Mouse (Mus musculus) urinary bladder, adult 18-20 months (tissue): ENCODE results near the gene Dlgap3.
A peak's percentile ranks its signal among the peaks of the same experiment; 100 is the strongest.

ENCODE experiments used
- DNase-seq, 2 experiments: peaks; one replicate each; pipeline ENCODE4 v3.0.0; 2022; ENCODE audit warnings: low spot score in 2 of 2, mixed read lengths in 2 of 2

The Dlgap3 gene

GRCm38 (mm10) chr4:127215799-127216198 is 46.8 kb downstream of the Dlgap3 start:
- DNase-seq: no peak

DNA sequence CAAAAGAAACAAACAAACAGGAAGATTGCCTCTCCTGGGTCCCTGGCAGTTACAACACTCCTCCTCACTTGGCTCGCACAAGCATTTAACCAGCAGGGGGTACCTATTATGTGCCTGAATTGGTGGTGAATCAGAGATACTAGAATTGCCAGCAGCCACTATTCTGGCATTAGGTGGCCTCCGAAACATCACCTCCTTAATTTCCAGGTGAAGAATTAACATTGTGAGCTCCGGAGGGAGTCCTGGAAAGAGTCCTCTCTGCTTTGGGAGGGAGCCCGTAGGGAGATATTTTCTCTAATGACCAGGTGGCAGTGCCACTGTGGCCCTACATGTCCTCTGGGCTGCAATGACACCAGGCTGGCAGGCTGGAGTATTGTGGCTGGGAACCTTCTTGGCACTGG is 47.2 kb downstream of the Dlgap3 start:
- no peak for DNase-seq

DNA sequence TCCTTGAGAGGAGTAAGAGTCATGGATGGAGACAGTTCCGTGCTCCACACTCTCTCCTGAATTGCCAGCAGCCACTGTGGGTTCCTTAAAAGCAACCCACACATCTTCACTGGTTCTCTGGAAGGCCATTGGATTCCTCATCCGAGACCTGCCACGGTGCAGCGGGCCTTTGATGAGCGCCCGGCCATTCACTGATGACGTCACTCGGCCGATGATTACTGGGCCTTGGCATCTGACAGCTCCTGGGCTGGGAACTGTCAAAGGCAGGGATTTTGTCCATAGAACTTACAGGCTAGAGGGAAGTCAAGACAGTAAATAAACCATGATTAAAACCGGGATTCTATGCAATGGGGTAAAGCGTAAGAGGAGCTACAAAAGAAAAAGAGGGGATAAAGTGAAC is 48.0 kb downstream of the Dlgap3 start:
- DNase-seq: no peak

DNA sequence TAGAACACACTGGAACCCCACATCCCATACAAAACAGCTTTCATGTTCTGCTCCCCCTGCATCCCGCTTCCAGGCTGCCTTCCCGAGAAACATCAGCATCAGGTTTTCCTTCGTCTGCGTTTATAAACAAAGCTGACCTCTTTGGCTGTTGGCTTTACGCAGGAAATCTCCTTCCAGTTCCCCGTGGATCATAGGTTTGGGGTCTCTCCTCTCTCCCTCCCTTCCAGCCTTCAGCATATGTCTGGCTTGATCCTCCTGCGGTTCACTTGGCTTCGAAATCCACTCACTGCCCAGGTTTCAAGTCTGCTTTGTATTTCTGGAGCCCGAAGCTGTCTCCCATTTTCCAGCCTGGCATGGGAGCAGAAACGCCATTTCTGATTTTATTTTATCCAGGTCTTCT is 54.3 kb downstream of the Dlgap3 start:
- DNase-seq: no peak

DNA sequence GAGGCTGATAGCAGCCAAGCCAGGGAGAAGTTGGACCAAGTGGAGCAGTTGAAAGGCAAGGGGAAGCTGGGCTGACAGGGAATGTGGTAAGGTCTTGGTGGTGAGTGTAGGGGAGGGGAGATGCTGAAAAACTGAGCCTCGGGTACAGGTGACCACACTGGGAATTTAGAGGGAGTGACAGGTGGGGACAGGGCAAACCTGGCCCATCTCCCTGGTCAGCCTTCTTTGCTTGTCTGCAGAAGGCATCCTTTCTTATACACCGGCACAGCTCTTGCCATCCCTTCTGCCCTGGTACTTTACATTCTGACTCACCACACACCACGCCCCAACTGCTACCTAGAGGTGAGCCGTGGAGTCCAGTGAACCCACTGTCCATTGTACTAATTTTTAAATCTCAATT is 54.8 kb downstream of the Dlgap3 start:
- DNase-seq: no peak

GRCm38 (mm10) chr4:127224444-127225100 is 55.6 kb downstream of the Dlgap3 start:
- no peak for DNase-seq

DNA sequence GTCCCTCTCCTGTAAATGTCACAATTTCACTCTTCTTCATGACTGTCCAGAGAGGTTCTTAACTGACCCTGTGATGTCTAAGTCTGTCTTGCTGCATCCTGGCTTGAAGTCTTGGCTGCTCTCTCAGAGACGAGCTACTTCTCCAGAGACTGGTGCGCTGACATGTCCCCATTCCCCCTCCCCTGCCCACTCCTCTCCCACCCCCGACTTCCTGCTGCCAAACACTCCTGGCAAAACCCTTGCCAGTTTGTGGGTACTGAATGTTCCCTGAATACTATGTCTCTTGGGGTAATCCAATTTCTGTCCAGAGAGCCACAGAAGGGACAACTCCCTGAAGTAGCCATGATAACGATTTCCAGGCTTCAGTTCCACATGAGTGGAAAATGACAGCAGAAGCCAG is 57.1 kb downstream of the Dlgap3 start:
- no peak for DNase-seq

GRCm38 (mm10) chr4:127227051-127227673 is 58.2 kb downstream of the Dlgap3 start:
- DNase-seq: no peak

DNA sequence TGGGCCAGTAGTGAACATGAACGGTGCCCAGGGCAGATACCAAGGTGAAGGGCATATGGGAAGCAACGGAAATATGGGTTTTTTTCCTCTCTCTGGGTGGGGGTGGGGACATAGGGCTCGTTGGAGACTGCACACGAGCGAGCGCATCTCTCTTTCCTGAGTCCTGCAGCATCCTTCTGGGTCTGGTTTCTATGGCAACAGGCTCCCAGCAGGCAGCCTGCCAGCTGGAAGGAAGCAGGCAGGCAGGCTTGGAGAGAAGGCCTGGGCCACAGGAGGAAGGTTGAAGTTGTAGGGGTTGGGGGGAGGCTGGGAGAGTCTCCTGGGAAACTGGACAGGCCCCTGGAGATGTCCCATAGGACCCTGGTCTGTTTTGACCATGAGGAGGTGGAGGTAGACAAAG is 63.0 kb downstream of the Dlgap3 start:
- no peak for DNase-seq

GRCm38 (mm10) chr4:127232551-127232950 is 63.5 kb downstream of the Dlgap3 start:
- DNase-seq: no peak

- DNase-seq: no peak
Observed at GRCm38 (mm10) chr4:127233416-127234125, 64.6 kb downstream of the Dlgap3 start.

GRCm38 (mm10) chr4:127235742-127236487 is 66.9 kb downstream of the Dlgap3 start:
- DNase-seq: peak; percentile 51 to 83

GRCm38 (mm10) chr4:127236631-127237030 is 67.6 kb downstream of the Dlgap3 start:
- DNase-seq: no peak

- no peak for DNase-seq
Observed at GRCm38 (mm10) chr4:127237271-127237670, 68.3 kb downstream of the Dlgap3 start.

DNA sequence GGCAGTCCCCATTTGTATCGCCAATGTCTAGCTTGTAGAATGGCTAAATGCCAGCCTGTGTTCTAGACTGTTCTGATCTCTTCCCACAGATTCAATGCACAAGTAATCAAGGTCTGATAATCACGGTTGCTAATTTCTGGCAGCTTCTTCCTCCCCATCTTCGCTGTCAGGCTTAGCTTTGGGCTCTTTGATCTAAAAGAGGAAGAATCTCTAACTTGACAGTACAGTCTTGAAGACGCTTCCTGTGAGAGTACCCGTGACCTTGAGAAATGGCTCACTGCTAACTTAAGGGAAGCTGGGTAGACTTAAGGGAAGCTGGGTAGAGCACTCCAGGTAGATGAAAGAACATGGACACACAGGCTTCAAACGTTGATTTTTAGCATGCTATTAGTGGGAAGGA is 73.7 kb downstream of the Dlgap3 start:
- no peak for DNase-seq

GRCm38 (mm10) chr4:127243552-127243951 is 74.5 kb downstream of the Dlgap3 start, which contains the start of gene Smim12:
TSS of gene Smim12 (plus strand) at chr4:127243784.
- peak; percentile 96 to 99 for DNase-seq

- DNase-seq: no peak
Observed at GRCm38 (mm10) chr4:127243953-127244352, 74.9 kb downstream of the Dlgap3 start.

- peak; percentile 83 to 87 for DNase-seq
Observed at GRCm38 (mm10) chr4:127249701-127250349, 80.8 kb downstream of the Dlgap3 start.

- peak; percentile 42 to 53 for DNase-seq
Observed at GRCm38 (mm10) chr4:127251963-127252585, 83.1 kb downstream of the Dlgap3 start.

- no peak for DNase-seq
Observed at GRCm38 (mm10) chr4:127256739-127257138, 87.7 kb downstream of the Dlgap3 start.
